Mouse (Mus musculus) hindbrain, postnatal 0 days (tissue): ENCODE results near the gene P2ry6. TPM values are rescaled to one million over a fixed set of nuclear protein-coding genes. Genes with fewer than 3 reads are reported as not detected.

Experiments
- ATAC-seq: fragments of 200-750 bp; cut with Nextera tagmentation; 2 replicates; pipeline ENCODE4 v1.8.0; 2017; ENCODE audit warnings: mild to moderate bottlenecking, moderate TSS enrichment, moderate library complexity
- DNase-seq: peaks from one replicate; pipeline ENCODE4 v3.0.0-alpha.2; 2015; ENCODE audit warnings: low spot score
- H3K27ac ChIP-seq: fragments of 300-500 bp; sonication (generic); 2 replicates; pipeline ENCODE4 v1.5.1; 2014; ENCODE audit warnings: mild to moderate bottlenecking
- H3K27me3 ChIP-seq: fragments of 300-500 bp; sonication (generic); 2 replicates; pipeline ENCODE4 v1.6.1; 2014; ENCODE audit warnings: low read length, mixed read lengths; ENCODE audit not compliant: insufficient read depth
- H3K36me3 ChIP-seq: fragments of 300-500 bp; sonication (generic); 2 replicates; pipeline ENCODE4 v1.6.1; 2014; ENCODE audit warnings: low read length, mixed read lengths; ENCODE audit not compliant: insufficient read depth
- H3K4me1 ChIP-seq: fragments of 300-500 bp; sonication (generic); 2 replicates; pipeline ENCODE4 v1.6.1; 2014; ENCODE audit warnings: antibody characterized with exemption, low read length, mixed read lengths; ENCODE audit not compliant: insufficient read depth
- H3K4me2 ChIP-seq: fragments of 300-500 bp; sonication (generic); 2 replicates; pipeline ENCODE4 v1.6.1; 2014; ENCODE audit warnings: low read depth, mild to moderate bottlenecking, low read length, moderate library complexity, mixed read lengths
- H3K4me3 ChIP-seq: fragments of 300-500 bp; sonication (generic); 2 replicates; pipeline ENCODE4 v1.5.1; 2014; ENCODE audit warnings: low read length
- H3K9ac ChIP-seq: fragments of 300-500 bp; sonication (generic); replicated peaks from 2 replicates; pipeline ENCODE4 v1.6.1; 2014; ENCODE audit warnings: mild to moderate bottlenecking, low read length, moderate library complexity, mixed read lengths
- H3K9me3 ChIP-seq: fragments of 300-500 bp; sonication (generic); 2 replicates; pipeline ENCODE4 v1.6.1; 2016; ENCODE audit warnings: low read length, mixed read lengths
- CTCF ChIP-seq: IDR thresholded peaks from 2 replicates; pipeline ENCODE4 v1.5.1; 2016; ENCODE audit warnings: antibody characterized with exemption, control low read depth, low read depth
- WGBS: fragments of 180-500 bp; shearing (Covaris S2); extraction: QIAGEN DNeasy Blood & Tissue Kit; methylation state at CpG from one replicate; pipeline ENCODE4 v1.1.7; 2014; 5-methylcytosine and 5-hydroxymethylcytosine counted together
- polyA plus RNA-seq: library from polyadenylated mRNA; unstranded; fragments of >200 nt; fragmentation: Nextera tagmentation; extraction: Ambion mirVana; gene quantifications from 2 replicates; pipeline ENCODE4 v1.2.1, GENCODE M21; 2015
- total RNA-seq: library from RNA; depleted of rRNA; stranded (reverse); fragments of >200 nt; gene quantifications from 2 replicates; pipeline ENCODE4 v1.2.3, GENCODE M21; 2014

The P2ry6 gene
- total and polyA plus RNA-seq, 2 experiments from 2014 or later = 3.4 to 3.5 TPM

DNA sequence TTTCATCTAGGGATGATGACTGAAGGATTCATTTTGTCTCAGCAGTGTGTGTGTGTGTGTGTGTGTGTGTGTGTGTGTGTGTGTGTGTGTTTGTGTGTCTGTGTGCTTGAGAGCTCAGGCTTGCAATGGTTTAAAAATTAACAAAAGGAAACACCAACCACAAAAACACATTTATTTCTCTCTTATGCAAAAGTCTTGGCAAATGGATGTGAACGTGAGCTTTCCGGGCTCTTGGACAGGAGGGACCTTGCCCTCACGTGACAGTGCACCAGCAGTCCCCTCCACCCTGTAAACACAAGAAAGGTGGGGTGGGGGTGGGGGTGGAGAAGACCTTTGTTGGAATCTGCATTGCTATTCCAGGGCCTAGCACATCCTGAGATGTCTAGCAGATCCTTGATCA, 37.0 kb downstream of the P2ry6 start:
- DNase-seq (no peak), ATAC-seq (no peak)
- TF ChIP-seq CTCF = no peak
- Histone ChIP-seq H3K27ac (no peak overlapping the region), H3K4me2 (no peak overlapping the region), H3K4me1 (no peaks in the 10 kb centered on the region), H3K36me3 (no peaks in the 10 kb centered on the region), H3K27me3 (peaks cover 6% of the 10 kb centered on the region), H3K9ac (no peak overlapping the region), H3K9me3 (no peaks in the 10 kb centered on the region), H3K4me3 (no peak overlapping the region)
- 83% methylated on average over 3 of the region's 3 CpGs for WGBS

DNA sequence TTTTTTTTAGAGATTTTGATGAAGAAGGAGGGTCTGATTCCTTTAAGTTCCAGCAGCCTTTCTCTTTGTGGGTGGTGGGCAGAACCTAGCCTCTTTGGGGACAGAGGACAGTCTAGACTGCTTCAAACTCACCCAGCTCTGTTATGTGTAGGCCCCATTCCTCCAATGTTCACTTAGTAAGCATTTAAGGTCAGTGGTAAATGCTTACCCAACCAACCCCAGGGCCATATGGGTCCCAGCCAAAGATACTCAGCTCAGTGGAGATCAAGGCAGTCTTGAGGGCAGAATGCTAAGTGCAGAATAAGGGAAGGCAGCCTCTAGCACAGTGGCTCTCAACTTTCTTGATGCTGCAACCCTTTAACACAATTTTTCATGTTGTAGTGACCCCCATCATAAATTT, 40.9 kb downstream of the P2ry6 start:
- no peak overlapping the region for H3K4me3 ChIP-seq
- no peak overlapping the region for H3K4me2 ChIP-seq
- DNase-seq (no peak), ATAC-seq (no peak)
- H3K27me3 ChIP-seq = peaks cover 10% of the 10 kb centered on the region
- H3K36me3 ChIP-seq = no peaks in the 10 kb centered on the region
- H3K27ac ChIP-seq = no peak overlapping the region
- no peaks in the 10 kb centered on the region for H3K9me3 ChIP-seq
- no peak overlapping the region for H3K9ac ChIP-seq
- no peak for TF ChIP-seq CTCF
- H3K4me1 ChIP-seq = no peaks in the 10 kb centered on the region

- Histone ChIP-seq H3K36me3 (no peaks in the 10 kb centered on the region), H3K4me3 (peak overlapping the region; percentile 51), H3K4me1 (0 out of 2 replicates have a peak, but pooled peaks cover 3% of the 10 kb centered on the region), H3K27ac (peak overlapping the region; percentile 72; the same call in 1 of the 2 replicates), H3K4me2 (peak overlapping the region; percentile 85), H3K27me3 (peaks cover 10% of the 10 kb centered on the region), H3K9me3 (no peaks in the 10 kb centered on the region), H3K9ac (0 out of 2 replicates have a peak overlapping the region, but pooled peaks have one; percentile 48)
- ATAC-seq (peak; percentile 73), DNase-seq (peak; percentile 86)
- peak; percentile 78 for TF ChIP-seq CTCF
- WGBS = under 1% methylated on average over 27 of the region's 27 CpGs
Measured at GRCm38 (mm10) chr7:100932481-100933007, 41.9 kb downstream of the P2ry6 start.

- peak within 1 kb of the TSS; percentile 85 for H3K4me2 ChIP-seq
- DNase-seq = peak; percentile 73
- no peaks in the 10 kb centered on the region for H3K9me3 ChIP-seq
- H3K27me3 ChIP-seq = peaks cover 10% of the 10 kb centered on the region
- peak within 1 kb of the TSS; percentile 48 for H3K9ac ChIP-seq
- H3K36me3 ChIP-seq = no peaks in the 10 kb centered on the region
- peak within 1 kb of the TSS; percentile 72 for H3K27ac ChIP-seq
- WGBS = under 1% methylated on average over 33 of the region's 35 CpGs
- no peak for TF ChIP-seq CTCF
- H3K4me1 ChIP-seq = peaks cover 8% of the 10 kb centered on the region; the same call in 1 of the 2 replicates
- ATAC-seq = peak; percentile 70
- peak within 1 kb of the TSS; percentile 51 for H3K4me3 ChIP-seq
Measured at GRCm38 (mm10) chr7:100931926-100932480, 42.4 kb downstream of the P2ry6 start, which contains the start of gene Arhgef17. Gene Arhgef17 (minus strand): TSS chr7:100932107.

DNA sequence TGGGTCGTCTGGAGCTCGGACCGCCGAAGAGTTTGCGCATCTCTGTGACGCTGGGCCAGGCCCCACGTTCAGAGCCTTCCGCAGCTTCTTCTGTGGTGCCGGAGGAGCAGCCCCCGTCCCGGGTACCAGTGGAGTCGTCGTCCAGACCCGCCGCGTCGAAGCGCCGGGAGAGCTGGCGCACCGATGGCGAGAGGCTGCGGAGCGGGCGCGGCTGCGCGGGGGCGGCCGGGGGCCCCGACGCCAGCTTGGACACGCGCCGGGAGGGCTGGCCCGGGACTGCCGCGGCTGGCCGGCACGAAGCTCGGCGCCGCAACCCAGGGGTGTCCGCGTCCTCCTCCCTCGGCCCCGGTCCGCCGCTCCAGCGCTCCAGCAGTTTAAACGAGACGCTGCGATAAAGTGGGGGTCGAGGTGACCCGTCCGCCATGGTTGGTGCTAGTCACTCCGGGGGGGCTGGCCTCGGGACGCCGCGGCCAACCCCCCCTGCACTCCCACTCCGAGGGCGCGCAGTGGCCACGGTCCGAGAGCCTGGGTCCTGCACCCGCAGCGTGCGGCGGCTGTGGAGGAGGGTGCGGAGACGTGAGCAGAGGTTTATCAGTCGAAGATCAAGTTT, 43.0 kb downstream of the P2ry6 start:
- under 1% methylated on average over 68 of the region's 73 CpGs for WGBS
- Histone ChIP-seq H3K9me3 (no peaks in the 10 kb centered on the region), H3K4me1 (peaks cover 14% of the 10 kb centered on the region), H3K9ac (peak overlapping the region; percentile 48), H3K27me3 (peaks cover 10% of the 10 kb centered on the region), H3K4me3 (peak overlapping the region; percentile 51), H3K27ac (peak overlapping the region; percentile 72), H3K36me3 (no peaks in the 10 kb centered on the region), H3K4me2 (peak overlapping the region; percentile 85)
- TF ChIP-seq CTCF = no peak
- ATAC-seq (0 out of 2 replicates have a peak, but pooled peaks have one; percentile 1), DNase-seq (no peak)

GRCm38 (mm10) chr7:100930619-100931315, 43.7 kb downstream of the P2ry6 start:
- H3K9ac ChIP-seq = peak overlapping the region; percentile 48
- WGBS = 8% methylated on average over 53 of the region's 53 CpGs
- H3K9me3 ChIP-seq = no peaks in the 10 kb centered on the region
- peak overlapping the region; percentile 85 for H3K4me2 ChIP-seq
- ATAC-seq = no peak
- H3K27me3 ChIP-seq = peaks cover 10% of the 10 kb centered on the region
- no peak for TF ChIP-seq CTCF
- no peaks in the 10 kb centered on the region for H3K36me3 ChIP-seq
- no peak for DNase-seq
- peak overlapping the region; percentile 51 for H3K4me3 ChIP-seq
- peak overlapping the region; percentile 72; the same call in 1 of the 2 replicates for H3K27ac ChIP-seq
- peaks cover 17% of the 10 kb centered on the region for H3K4me1 ChIP-seq
